Mouse (Mus musculus) myocyte (in vitro differentiated cells): ENCODE results near the gene Spata3.

Source experiments
- CEBPB ChIP-seq: IDR thresholded peaks from 2 replicates; pipeline ENCODE4 v1.6.1; 2011; ENCODE audit warnings: mild to moderate bottlenecking, moderate library complexity; ENCODE audit not compliant: poor library complexity, insufficient read depth, severe bottlenecking
- E2F4 ChIP-seq: IDR thresholded peaks from one replicate; pipeline ENCODE4 v1.6.1; 2011; ENCODE audit warnings: mild to moderate bottlenecking, control low read depth, moderate library complexity; ENCODE audit not compliant: insufficient read depth
- MAX ChIP-seq: IDR thresholded peaks from one replicate; pipeline ENCODE4 v1.6.1; 2011; ENCODE audit warnings: low read depth, mild to moderate bottlenecking, control low read depth
- MYOD1 ChIP-seq, 3 experiments: IDR thresholded peaks; one replicate each; pipeline ENCODE4 v1.6.1; 2011; ENCODE audit warnings: control low read depth in 2 of 3, low read depth in 2 of 3, mild to moderate bottlenecking in 2 of 3, moderate library complexity in 1 of 3; ENCODE audit not compliant: insufficient read length in 2 of 3, control insufficient read depth in 1 of 3
- MYOG ChIP-seq, 3 experiments: IDR thresholded peaks; one replicate each; pipeline ENCODE4 v1.6.1; 2011; ENCODE audit warnings: control low read depth in 2 of 3, low read depth in 2 of 3, mild to moderate bottlenecking in 2 of 3; ENCODE audit not compliant: insufficient read length in 2 of 3, control insufficient read depth in 1 of 3, insufficient read depth in 1 of 3
- POLR2A ChIP-seq: IDR thresholded peaks from one replicate; pipeline ENCODE4 v1.6.1; 2011; ENCODE audit warnings: low read depth, mild to moderate bottlenecking, control low read depth, moderate library complexity; ENCODE audit not compliant: insufficient read length
- POLR2AphosphoS2 ChIP-seq: IDR thresholded peaks from one replicate; pipeline ENCODE4 v1.6.1; 2011; ENCODE audit warnings: low read depth, control low read depth; ENCODE audit not compliant: insufficient read length
- REST ChIP-seq: IDR thresholded peaks from one replicate; pipeline ENCODE4 v1.6.1; 2011; ENCODE audit warnings: mild to moderate bottlenecking, control low read depth, moderate library complexity; ENCODE audit not compliant: insufficient read depth, insufficient read length
- SRF ChIP-seq: IDR thresholded peaks from one replicate; pipeline ENCODE4 v1.6.1; 2011; ENCODE audit warnings: low read depth; ENCODE audit not compliant: control insufficient read depth, insufficient read length
- TCF12 ChIP-seq: IDR thresholded peaks from one replicate; pipeline ENCODE4 v1.6.1; 2011; ENCODE audit warnings: mild to moderate bottlenecking, control low read depth; ENCODE audit not compliant: poor library complexity, insufficient read depth, severe bottlenecking
- TCF3 ChIP-seq: IDR thresholded peaks from one replicate; pipeline ENCODE4 v1.6.1; 2011; ENCODE audit warnings: low read depth, control low read depth; ENCODE audit not compliant: insufficient read length
- USF1 ChIP-seq: IDR thresholded peaks from one replicate; pipeline ENCODE4 v1.6.1; 2011; ENCODE audit warnings: low read depth, mild to moderate bottlenecking, control low read depth, moderate library complexity

GRCm38 (mm10) chr1:86045056-86045455, 28.4 kb downstream of the Spata3 start:
- TF ChIP-seq POLR2A: no peak
- TF ChIP-seq REST: no peak
- no peak for TF ChIP-seq POLR2AphosphoS2
- TF ChIP-seq MAX: no peak
- no peak for TF ChIP-seq USF1
- TF ChIP-seq E2F4: no peak
- no peak for TF ChIP-seq TCF3
- TF ChIP-seq TCF12: no peak
- TF ChIP-seq SRF: no peak
- no peak for TF ChIP-seq MYOG (IDR thresholded peaks at IDR 0.05; ENCODE audit: control insufficient read depth in 1 of 3, insufficient read depth in 1 of 3, insufficient read length in 2 of 3, low read depth in 2 of 3)
- no peak for TF ChIP-seq CEBPB
- no peak for TF ChIP-seq MYOD1 (IDR thresholded peaks at IDR 0.05; ENCODE audit: control insufficient read depth in 1 of 3, insufficient read length in 2 of 3, low read depth in 2 of 3)
